Mouse (Mus musculus): ENCODE results near the gene Zfp536.

- TF ChIP-seq CTCF (IDR thresholded peaks at IDR 0.05; ENCODE audit: extremely low read depth, insufficient read length, insufficient replicate concordance, low read depth, low read length) (no peak), POLR2A (IDR thresholded peaks at IDR 0.05; ENCODE audit: low read depth, low read length) (no peak)
Measured at GRCm38 (mm10) chr7:37736413-37736720, 37.1 kb downstream of the Zfp536 start.
